Mouse (Mus musculus): Measurements from ENCODE around the gene Meis3.

GRCm38 (mm10) chr7:16174597-16175541, at the start of gene Meis3:
- peak; percentile 42 for TF ChIP-seq POLR2A (IDR thresholded peaks at IDR 0.05; ENCODE audit: insufficient read depth, low read depth, low read length)
- peak; percentile 72 for TF ChIP-seq CTCF (IDR thresholded peaks at IDR 0.05; ENCODE audit: insufficient read depth, low read depth, low read length)

Measured in olfactory bulb, adult 2 months (tissue).